Mouse (Mus musculus) cortical plate, adult 2 months (tissue): ENCODE results near the gene Dapk2. TPM values are rescaled to one million over a fixed set of nuclear protein-coding genes. Genes with fewer than 3 reads are reported as not detected.

Experiments used
- H3K27ac ChIP-seq: fragments of 200-500 bp; 2 replicates; pipeline ENCODE4 v1.5.1; 2012; ENCODE audit warnings: low read length, control low read depth, inconsistent platforms; ENCODE audit not compliant: insufficient read depth
- H3K4me1 ChIP-seq: fragments of 200-500 bp; 2 replicates; pipeline ENCODE4 v1.6.1; 2011; ENCODE audit warnings: low read length; ENCODE audit not compliant: control insufficient read depth, insufficient read depth
- H3K4me3 ChIP-seq: fragments of 200-500 bp; 2 replicates; pipeline ENCODE4 v1.5.1; 2011; ENCODE audit warnings: mild to moderate bottlenecking, low read length, control low read depth; ENCODE audit not compliant: insufficient read depth
- CTCF ChIP-seq: fragments of 200-500 bp; IDR thresholded peaks from 2 replicates; pipeline ENCODE4 v1.5.1; 2011; ENCODE audit warnings: mild to moderate bottlenecking, control low read depth, low read length; ENCODE audit not compliant: insufficient read depth; ENCODE audit errors: extremely low read depth
- POLR2A ChIP-seq: fragments of 200-500 bp; IDR thresholded peaks from 2 replicates; pipeline ENCODE4 v1.6.1; 2011; ENCODE audit warnings: mild to moderate bottlenecking, low read length, control low read depth; ENCODE audit not compliant: insufficient read depth; ENCODE audit errors: extremely low read depth
- polyA plus RNA-seq: library from polyadenylated mRNA; depleted of rRNA; stranded (reverse); fragments of >200 nt; gene quantifications from 2 replicates; pipeline ENCODE4 v1.2.3, GENCODE M21; 2012

Dapk2 gene
- polyA plus RNA-seq, 1 experiment: 6.8 TPM

GRCm38 (mm10) chr9:66201665-66202064 is 43.6 kb downstream of the Dapk2 start:
- TF ChIP-seq CTCF (no peak), POLR2A (no peak)
- Histone ChIP-seq H3K4me3 (no peak overlapping the region), H3K27ac (no peak overlapping the region), H3K4me1 (no peaks in the 10 kb centered on the region; the same call in none of the 2 replicates)

DNA sequence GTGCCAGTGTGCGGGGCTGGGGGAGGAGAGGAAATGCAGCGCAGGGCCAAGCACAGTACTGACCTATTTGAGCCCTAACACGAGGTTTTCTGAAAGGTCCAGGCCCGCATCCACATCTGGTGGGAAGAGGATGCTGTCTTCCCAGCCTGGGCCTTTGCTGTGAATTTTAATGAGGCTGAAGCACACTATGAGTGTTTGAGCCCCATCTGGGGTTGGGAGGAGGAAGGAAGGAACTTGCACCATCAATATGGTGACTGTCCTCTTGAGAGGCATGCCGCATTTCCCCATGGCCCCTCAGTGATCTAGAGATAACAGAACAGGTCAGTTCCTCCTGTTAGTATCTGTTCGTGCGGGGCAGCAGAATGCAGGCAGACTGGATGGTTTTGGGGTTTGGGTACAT is 44.4 kb downstream of the Dapk2 start:
- Histone ChIP-seq H3K4me3 (no peak overlapping the region), H3K4me1 (no peaks in the 10 kb centered on the region; the same call in none of the 2 replicates), H3K27ac (no peak overlapping the region)
- TF ChIP-seq CTCF: no peak
- no peak for TF ChIP-seq POLR2A

DNA sequence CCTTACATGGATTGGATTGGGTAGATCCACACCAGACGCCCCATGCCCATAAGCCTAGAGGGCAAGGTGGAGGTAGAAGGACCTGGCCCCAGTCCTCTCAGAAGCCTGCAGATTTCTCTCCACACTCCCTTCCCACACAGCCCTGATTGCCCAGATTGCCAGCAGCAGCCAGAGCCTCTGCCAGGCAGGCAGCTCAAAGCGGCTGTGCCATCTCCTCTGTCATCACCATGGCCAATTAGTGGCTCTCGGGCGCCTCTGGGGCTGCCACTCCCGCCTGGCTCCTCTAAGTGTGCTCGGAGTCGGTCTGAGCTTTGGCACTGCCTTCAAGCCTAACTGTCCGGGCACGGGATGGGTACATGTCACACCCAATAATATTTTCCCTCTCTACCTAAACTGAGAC is 47.7 kb downstream of the Dapk2 start:
- H3K4me3 ChIP-seq: no peak overlapping the region
- H3K27ac ChIP-seq: no peak overlapping the region
- TF ChIP-seq POLR2A: no peak
- no peak for TF ChIP-seq CTCF
- no peaks in the 10 kb centered on the region; the same call in none of the 2 replicates for H3K4me1 ChIP-seq

- Histone ChIP-seq H3K4me1 (no peaks in the 10 kb centered on the region; the same call in none of the 2 replicates), H3K27ac (no peak overlapping the region), H3K4me3 (no peak overlapping the region)
- TF ChIP-seq POLR2A (no peak), CTCF (no peak)
These were observed 48.8 kb downstream of the Dapk2 start for GRCm38 (mm10) chr9:66206825-66207224.

DNA sequence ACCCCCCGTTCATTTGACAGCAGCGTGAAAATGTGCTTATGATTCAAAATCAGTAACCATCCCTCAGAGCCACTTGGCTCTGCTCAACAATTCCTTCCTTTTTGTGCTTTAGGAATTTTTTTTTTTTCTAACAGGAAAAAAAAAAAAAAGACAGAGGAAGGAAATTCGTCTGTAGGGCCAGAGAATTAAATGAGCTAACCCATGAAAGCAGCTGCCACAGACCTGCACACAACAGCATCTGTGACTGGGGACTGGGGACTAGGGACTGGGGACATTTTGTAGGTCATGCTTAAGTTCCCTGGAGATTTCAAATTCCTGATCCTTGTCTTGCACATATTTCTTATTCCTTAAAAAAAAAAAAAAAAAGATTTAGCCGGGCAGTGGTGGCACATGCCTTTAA is 53.4 kb downstream of the Dapk2 start:
- Histone ChIP-seq H3K27ac (no peak overlapping the region), H3K4me1 (no peaks in the 10 kb centered on the region; the same call in 1 of the 2 replicates), H3K4me3 (no peak overlapping the region)
- no peak for TF ChIP-seq POLR2A
- TF ChIP-seq CTCF: no peak

GRCm38 (mm10) chr9:66212088-66212487 is 54.1 kb downstream of the Dapk2 start:
- Histone ChIP-seq H3K27ac (no peak overlapping the region), H3K4me1 (no peaks in the 10 kb centered on the region; the same call in 1 of the 2 replicates), H3K4me3 (no peak overlapping the region)
- no peak for TF ChIP-seq CTCF
- TF ChIP-seq POLR2A: no peak

GRCm38 (mm10) chr9:66212802-66213201 is 54.8 kb downstream of the Dapk2 start:
- Histone ChIP-seq H3K4me3 (no peak overlapping the region), H3K4me1 (no peaks in the 10 kb centered on the region; the same call in 1 of the 2 replicates), H3K27ac (no peak overlapping the region)
- no peak for TF ChIP-seq POLR2A
- no peak for TF ChIP-seq CTCF

GRCm38 (mm10) chr9:66213386-66214032 is 55.5 kb downstream of the Dapk2 start:
- Histone ChIP-seq H3K4me1 (no peaks in the 10 kb centered on the region; the same call in 1 of the 2 replicates), H3K4me3 (no peak overlapping the region), H3K27ac (no peak overlapping the region)
- TF ChIP-seq POLR2A (no peak), CTCF (no peak)

DNA sequence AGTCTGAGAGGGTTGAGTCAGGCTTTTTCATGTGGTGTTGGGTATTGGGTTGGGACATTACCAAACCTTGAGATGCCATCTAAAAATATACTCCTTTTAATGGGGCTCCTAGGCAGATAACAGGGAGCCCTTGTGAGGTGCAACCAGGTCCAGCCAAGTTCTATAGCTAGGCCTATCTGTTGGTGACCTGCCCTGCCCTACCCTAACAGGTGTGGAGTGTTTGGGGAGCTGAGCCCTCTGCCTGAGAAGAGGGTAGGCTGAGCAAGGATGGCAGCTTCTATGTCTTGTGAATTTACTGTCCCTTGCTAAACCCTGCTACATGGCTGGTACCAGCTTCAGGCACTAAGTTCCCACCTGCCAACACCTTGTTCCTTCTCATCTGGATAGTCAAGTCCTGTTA is 57.5 kb downstream of the Dapk2 start:
- Histone ChIP-seq H3K4me3 (no peak overlapping the region), H3K4me1 (peaks cover 2% of the 10 kb centered on the region; the same call in 1 of the 2 replicates), H3K27ac (no peak overlapping the region)
- no peak for TF ChIP-seq CTCF
- no peak for TF ChIP-seq POLR2A

- TF ChIP-seq POLR2A (no peak), CTCF (no peak)
- Histone ChIP-seq H3K4me1 (peaks cover 2% of the 10 kb centered on the region; the same call in 1 of the 2 replicates), H3K4me3 (no peak overlapping the region), H3K27ac (no peak overlapping the region)
These were observed 59.9 kb downstream of the Dapk2 start for GRCm38 (mm10) chr9:66217970-66218369.

- Histone ChIP-seq H3K4me3 (no peak overlapping the region), H3K4me1 (0 out of 2 replicates have a peak, but pooled peaks cover 2% of the 10 kb centered on the region), H3K27ac (no peak overlapping the region)
- no peak for TF ChIP-seq POLR2A
- no peak for TF ChIP-seq CTCF
These were observed 61.1 kb downstream of the Dapk2 start for GRCm38 (mm10) chr9:66218917-66219725.
